Mouse (Mus musculus): ENCODE results near the gene Slc7a1. TPM values are rescaled to one million over a fixed set of nuclear protein-coding genes. Genes with fewer than 3 reads are reported as not detected.
A peak's percentile ranks its signal among the peaks of the same experiment; 100 is the strongest.

The Slc7a1 gene
- total RNA-seq, 2 experiments from 2014 or later = 22.7 to 46.1 TPM

DNA sequence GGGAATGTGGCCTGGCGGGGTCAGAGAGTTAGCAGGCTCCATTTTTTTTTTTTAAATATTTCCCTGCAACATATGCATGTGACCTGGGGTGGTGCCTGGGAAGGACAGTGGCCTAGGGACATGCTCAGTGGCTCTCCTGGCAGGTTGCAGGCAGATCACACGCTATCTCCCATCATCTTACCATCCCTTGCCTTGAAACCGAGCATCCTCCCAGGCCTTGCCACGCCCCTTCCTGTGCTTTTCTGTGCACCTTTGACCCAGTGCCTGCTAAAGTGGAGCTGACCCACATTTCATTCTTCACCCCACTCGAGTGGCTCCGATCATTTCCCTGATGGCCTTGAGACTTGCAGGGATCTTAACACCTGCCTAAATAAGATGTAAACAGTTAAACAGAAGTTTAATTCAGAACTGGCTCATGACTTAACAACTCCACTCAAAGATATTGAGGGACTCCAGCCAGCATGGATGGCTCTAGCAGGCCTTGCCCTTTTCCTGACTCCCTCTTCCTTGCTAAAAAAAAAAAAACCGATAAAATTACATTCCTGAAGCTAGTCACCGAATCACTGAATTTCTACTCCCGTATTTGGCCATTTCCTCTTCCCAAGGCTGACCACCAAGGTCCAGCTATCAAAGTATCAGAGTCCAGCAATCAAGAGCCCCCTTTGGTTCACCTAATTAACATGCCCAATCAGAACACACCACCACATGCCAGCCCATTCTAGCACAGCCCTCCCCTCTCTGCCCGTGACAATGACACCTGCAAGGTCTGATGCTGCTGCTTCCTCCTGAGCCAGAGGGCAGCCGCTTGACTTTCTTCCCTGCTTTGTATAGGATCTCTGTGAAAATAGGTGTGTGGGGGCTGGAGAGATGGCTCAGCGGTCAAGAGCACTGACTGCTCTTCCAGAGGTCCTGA lies 27.4 kb downstream of the Slc7a1 start:
- ATAC-seq (replicated peaks; ENCODE audit: low FRiP score, low TSS enrichment, poor library complexity, severe bottlenecking) = no peak

GRCm38 (mm10) chr5:148371375-148371774 lies 28.3 kb downstream of the Slc7a1 start:
- no peak for ATAC-seq (replicated peaks; ENCODE audit: low FRiP score, low TSS enrichment, poor library complexity, severe bottlenecking)

GRCm38 (mm10) chr5:148370624-148371023 lies 29.1 kb downstream of the Slc7a1 start:
- 0 out of 2 replicates have a peak, but pooled peaks have one; percentile 53 for ATAC-seq (replicated peaks; ENCODE audit: low FRiP score, low TSS enrichment, poor library complexity, severe bottlenecking)

DNA sequence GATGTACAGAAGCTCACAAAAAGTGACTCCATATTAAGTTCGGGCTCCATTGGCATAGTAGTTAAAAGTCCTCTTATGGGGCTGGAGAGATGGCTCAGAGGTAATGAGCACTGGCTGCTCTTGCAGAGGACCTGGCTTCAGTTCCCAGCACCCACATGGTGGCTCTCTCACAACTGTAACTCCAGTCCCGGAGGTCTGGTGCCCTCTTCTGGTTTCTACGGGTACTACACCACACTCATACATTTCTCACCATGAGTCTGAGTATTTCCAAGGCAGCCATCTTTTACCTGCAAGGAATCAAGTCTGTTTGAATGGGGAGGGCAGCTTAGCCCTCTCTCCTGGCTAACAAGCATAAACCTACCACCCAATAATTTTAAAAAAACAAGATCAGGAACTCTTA lies 30.5 kb downstream of the Slc7a1 start:
- ATAC-seq (replicated peaks; ENCODE audit: low FRiP score, low TSS enrichment, poor library complexity, severe bottlenecking) = no peak

GRCm38 (mm10) chr5:148367816-148368215 lies 31.9 kb downstream of the Slc7a1 start:
- no peak for ATAC-seq (replicated peaks; ENCODE audit: low FRiP score, low TSS enrichment, poor library complexity, severe bottlenecking)

GRCm38 (mm10) chr5:148366455-148366854 lies 33.2 kb downstream of the Slc7a1 start:
- no peak for ATAC-seq (replicated peaks; ENCODE audit: low FRiP score, low TSS enrichment, poor library complexity, severe bottlenecking)

DNA sequence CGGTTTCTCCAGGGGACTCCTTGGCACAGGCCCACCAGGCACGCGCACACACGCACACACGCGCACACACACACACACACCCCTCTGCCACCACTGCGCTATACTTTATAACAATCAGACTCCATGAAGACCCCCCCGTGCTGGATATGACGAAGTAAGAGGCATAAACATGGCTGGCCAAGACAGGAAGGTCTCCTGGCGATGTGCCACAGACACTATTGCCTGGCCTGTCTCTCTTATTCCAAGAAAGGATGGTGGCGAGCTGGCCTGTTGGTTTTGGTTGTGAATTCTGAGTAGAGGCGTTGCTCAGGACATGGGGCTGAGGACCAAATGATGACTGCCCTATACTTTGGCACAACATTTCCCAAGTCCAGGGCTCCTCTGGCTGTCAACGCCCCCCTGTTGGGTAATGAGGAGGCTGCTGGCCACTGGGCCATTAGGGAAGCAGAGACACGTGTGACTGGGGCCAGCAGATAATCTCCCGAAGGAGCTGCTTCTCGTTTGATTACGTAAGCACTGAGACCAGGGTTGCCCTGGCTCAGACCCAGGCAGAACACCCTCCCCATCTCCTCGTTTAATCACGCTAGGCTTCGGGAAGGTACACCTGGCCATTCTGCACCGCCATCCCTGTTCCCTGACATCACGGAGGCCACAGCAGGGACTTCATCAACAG lies 36.1 kb downstream of the Slc7a1 start:
- ATAC-seq (replicated peaks; ENCODE audit: low FRiP score, low TSS enrichment, poor library complexity, severe bottlenecking) = no peak

GRCm38 (mm10) chr5:148362296-148362695 lies 37.4 kb downstream of the Slc7a1 start:
- no peak for ATAC-seq (replicated peaks; ENCODE audit: low FRiP score, low TSS enrichment, poor library complexity, severe bottlenecking)

DNA sequence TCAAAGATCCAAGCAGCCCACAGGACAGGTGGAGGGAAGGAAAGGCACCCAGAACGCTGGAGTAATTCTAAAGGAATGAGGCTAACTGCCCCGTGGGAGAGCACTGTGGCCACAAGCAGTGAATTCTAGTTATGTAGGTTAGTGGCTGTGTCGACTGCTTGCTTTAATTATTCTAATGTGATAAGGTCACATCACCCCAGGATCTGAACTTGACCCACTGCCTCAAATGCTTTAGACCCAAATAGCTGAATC lies 38.0 kb downstream of the Slc7a1 start:
- no peak for ATAC-seq (replicated peaks; ENCODE audit: low FRiP score, low TSS enrichment, poor library complexity, severe bottlenecking)

DNA sequence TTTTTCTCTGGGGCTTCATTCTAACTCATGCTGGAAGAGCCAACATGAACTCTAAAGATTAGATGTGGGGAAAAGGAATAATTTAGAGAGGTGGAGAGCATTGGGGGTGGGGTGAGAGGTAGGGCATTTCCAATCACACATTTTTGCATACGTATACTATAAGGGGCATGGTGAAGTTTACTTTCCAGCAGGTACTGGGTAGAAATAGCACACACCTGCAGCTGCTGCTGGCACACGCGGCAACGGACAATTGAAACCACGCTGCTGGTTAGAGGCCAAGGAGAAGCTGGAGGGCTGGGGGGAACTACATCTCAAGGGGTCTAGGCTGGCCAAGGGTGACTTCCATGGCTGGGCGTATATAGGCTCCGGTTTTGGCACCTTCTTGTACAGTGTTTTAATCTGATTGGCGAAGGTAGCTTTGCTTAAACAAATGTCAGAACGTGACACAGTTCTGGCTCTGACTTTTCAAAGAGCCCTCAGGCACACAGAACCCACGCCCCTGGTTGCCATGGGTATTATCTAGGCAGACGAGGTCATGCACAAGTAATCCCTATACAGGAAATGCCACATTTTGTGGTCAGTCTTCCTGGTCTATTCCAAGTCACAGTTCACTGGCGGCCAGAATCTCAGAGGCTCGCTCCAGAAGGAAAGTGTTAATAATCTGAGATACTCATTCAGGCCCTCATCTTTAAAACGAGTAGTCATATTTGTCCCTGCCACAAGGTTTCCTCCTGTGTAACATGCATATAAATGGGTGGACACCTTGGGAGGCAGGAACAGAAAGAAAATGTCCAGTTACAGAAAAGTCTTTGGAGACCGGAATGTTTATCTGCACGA lies 38.6 kb downstream of the Slc7a1 start:
- peak; percentile 81 for ATAC-seq (replicated peaks; ENCODE audit: low FRiP score, low TSS enrichment, poor library complexity, severe bottlenecking)

DNA sequence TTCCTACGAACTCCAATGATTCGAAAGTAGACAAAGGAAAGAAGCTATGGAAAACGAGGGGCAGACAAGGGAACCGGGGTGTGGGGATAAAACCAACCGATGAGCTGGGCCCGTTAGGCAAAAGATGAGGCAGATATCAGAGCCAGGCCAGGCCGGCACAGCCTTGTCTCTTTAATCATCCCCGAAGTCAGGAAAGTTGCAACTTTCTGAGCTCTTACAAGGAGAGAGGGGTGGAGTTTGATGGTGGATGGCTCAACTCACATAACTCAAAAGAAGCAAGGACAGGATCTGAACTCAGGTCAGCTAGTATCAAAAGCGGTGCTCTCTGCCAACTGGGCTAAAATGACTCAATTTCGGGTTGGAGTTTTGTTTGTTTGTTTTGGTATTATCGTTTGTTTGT lies 40.6 kb downstream of the Slc7a1 start:
- ATAC-seq (replicated peaks; ENCODE audit: low FRiP score, low TSS enrichment, poor library complexity, severe bottlenecking) = no peak

DNA sequence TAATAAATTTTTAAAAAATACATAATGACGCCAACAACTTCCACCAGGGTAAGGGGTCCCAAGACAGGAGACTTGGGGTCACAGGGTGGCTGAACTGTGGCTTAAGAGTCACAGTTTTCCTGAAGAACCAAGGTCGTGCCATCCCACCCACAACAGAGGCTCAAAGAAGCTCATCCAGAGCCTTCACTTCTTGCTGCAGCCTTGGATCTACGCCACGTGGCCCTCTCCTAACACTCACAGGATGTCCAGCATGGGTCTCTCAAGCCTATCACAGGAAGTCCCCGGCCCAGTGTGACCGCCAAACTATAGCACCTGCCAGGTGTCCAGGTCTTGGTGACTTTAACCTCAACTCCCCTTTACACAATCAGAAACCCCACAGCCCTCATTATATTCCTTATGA lies 42.5 kb downstream of the Slc7a1 start:
- ATAC-seq (replicated peaks; ENCODE audit: low FRiP score, low TSS enrichment, poor library complexity, severe bottlenecking) = no peak

- ATAC-seq (replicated peaks; ENCODE audit: low FRiP score, low TSS enrichment, poor library complexity, severe bottlenecking) = no peak
Measured at GRCm38 (mm10) chr5:148355822-148356221, 43.9 kb downstream of the Slc7a1 start.

DNA sequence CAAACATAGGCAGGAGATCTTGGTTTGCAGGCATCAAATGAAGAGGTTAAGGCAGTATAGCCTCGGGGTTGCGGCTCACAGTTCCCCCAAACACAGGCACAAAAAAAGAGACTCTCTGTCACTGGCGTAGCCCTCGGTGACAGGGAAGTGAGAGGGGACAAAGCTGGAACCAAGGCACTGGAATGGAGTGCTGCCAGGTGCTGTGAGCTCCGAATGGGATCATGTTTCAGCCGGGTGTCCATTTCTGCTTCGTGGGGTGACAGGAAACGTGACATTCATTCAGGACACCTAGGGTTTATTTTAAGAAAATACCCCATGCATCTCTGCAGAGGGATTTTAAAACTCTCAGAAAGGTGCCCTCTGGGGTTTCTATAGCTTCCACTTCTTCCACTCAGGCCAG lies 45.2 kb downstream of the Slc7a1 start:
- no peak for ATAC-seq (replicated peaks; ENCODE audit: low FRiP score, low TSS enrichment, poor library complexity, severe bottlenecking)

GRCm38 (mm10) chr5:148353429-148353828 lies 46.3 kb downstream of the Slc7a1 start:
- no peak for ATAC-seq (replicated peaks; ENCODE audit: low FRiP score, low TSS enrichment, poor library complexity, severe bottlenecking)

DNA sequence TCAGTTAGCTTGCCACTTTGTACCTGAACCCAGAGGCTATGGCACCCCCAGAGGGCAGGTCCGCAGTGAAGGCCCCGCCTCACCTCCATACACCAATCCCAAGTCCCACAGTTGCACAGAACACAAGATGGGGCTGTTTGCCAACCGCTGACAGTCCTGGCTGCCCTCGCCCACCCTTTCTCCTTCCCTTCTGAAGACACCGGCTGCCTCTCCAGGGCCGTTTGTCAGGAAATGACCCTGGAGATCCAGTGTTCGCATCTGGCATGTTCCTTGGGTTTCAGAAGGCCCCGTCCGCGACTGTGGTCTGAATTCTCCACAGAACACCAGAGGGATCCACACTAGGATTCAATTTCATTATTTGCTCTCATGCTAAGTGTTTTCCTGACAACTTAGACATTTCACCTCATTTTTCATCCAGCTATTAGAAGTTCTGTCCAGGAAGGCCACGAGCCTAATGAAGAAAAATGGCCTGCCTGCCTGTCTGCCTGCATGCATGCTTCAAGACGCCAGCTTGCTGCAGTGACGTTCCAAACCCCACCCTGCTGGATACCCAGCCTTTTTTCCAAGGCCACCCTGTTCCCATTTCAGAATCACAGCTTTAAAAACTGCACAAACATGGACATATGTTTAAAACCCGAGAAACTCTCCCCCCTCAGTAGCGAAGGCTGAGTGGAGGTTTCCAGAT lies 50.2 kb downstream of the Slc7a1 start:
- no peak for ATAC-seq (replicated peaks; ENCODE audit: low FRiP score, low TSS enrichment, poor library complexity, severe bottlenecking)

DNA sequence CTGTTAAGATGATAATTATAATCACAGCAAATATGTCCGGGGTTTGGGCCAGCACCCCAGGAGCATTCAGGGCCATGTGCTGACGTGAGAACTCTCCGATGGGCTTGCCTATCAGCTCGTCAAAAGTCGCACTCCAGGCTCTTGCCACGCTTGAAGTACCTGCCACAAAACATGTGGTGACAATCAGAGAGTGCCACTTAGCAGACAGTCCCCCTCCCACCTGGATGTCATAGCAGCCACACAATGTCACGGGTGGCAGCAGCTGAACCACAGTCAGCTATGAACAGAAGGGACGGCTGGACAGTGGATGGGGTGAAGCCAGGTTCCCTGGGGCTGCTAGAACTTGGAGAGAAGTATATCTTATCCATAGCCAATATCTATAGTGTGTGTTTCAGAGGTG lies 51.6 kb downstream of the Slc7a1 start:
- no peak for ATAC-seq (replicated peaks; ENCODE audit: low FRiP score, low TSS enrichment, poor library complexity, severe bottlenecking)

DNA sequence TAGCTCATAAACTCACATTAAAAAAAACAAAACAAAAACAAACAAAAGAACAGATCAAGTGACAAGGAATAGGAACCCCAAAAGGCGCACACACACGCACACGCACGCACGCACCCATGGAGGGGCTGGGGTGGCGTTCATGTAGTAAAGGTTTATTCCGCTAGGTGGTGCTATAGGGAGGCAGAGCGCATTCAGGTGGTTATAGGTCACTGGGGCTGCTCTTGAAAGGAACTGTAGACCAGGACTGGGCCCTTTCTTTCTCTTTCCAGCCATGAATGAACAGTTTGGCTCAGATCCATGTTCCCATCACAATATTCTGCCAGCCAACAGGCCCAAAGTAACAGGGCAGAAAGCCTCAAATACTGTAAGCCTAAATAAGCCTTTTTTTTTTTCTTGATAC lies 53.2 kb downstream of the Slc7a1 start:
- ATAC-seq (replicated peaks; ENCODE audit: low FRiP score, low TSS enrichment, poor library complexity, severe bottlenecking) = peak; percentile 48; the same call in 1 of the 2 replicates

DNA sequence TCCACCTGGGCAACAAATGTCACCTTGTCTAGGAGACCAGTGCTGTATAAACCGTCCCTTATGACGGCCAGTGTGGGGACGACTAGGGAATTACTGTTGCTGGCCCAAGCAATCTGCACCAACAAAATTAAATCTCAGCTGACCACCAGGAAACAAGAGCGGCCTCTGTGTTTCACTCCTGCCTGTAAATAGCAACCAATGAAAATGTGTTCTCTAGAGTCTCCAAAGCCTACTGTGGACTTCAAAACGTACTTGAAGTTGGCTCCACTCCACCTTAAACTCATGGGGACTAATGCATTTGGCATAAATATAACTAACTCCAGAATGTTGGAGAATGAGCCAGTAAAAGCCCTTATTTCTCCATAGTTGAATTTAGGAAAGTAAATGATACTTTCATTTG lies 55.3 kb downstream of the Slc7a1 start:
- ATAC-seq (replicated peaks; ENCODE audit: low FRiP score, low TSS enrichment, poor library complexity, severe bottlenecking) = no peak
